Mouse (Mus musculus) G1E (cell line): ENCODE data around the gene Lmx1a.

Experiments
- CTCF ChIP-seq: IDR thresholded peaks from 2 replicates; pipeline ENCODE4 v1.5.1; 2012; ENCODE audit warnings: low read depth, low read length, inconsistent platforms, mixed read lengths
- GATA2 ChIP-seq: IDR thresholded peaks from 2 replicates; pipeline ENCODE4 v1.6.1; 2012; ENCODE audit warnings: low read depth, low read length, inconsistent platforms, borderline replicate concordance

DNA sequence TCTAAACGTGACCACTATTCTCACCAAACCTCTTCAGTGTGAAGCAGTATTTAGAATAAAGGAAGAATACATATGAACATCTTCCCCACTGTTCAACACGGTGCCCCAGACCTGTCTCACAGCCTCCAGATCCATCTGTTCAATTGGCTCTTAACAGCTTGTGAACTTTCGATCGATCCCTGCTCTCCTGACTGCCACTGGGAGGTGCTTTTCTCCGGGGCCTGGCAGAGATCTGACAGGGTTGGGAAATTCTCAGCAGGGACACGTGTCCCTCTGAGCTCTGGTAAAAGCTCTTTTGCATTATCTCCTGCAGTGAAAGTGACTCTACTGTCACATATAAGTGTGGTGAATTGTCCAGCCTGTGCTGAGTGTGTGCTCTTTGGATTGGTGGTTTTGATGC is 57.6 kb downstream of the Lmx1a start:
- TF ChIP-seq CTCF (no peak), GATA2 (no peak)
